Mouse (Mus musculus): ENCODE measurements around the gene Dennd1a.

- no peak for TF ChIP-seq CTCF (IDR thresholded peaks at IDR 0.05; ENCODE audit: low read depth)
- TF ChIP-seq EP300 (optimal IDR thresholded peaks at IDR 0.05), result no peak
Observed at GRCm38 (mm10) chr2:37869628-37870027, 417.6 kb downstream of the Dennd1a start.

Data from stomach, postnatal 0 days (tissue).